In the genomic region with DNA sequence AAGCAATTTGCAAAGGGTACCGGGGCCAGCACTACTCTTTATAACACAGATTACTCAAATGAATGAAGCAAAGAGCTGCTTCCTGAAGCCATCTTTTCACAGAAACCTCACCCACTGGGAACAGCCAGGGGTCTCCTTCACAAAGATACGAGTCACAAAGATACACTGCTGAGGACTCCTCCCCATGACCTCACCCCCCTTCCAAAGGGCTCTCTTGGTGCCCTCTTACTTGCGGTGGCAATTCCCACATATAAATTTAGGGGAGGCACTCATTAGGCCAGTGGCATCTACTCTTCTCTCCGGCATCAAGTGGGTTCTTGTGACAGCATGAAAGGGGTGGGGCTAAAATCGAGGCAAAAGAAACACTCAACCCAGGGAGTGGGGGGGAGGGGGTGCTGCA, we compare ENCODE assay signal across 19 mouse cellular contexts. TPM values are rescaled to one million over a fixed set of nuclear protein-coding genes. Genes with fewer than 3 reads are reported as not detected.
"Had no signal": no experiment of that assay in that cellular context is flagged by ENCODE, and none has a peak within 500 bp of the region (broad histone marks: within the 10 kb centered on the region; RNA-seq: fewer than 3 reads in every experiment).

No protein-coding gene starts in this region.

- H3K4me3 ChIP-seq: midbrain, embryonic 13.5 days; midbrain, embryonic 15.5 days; myocyte; neural tube, embryonic 13.5 days; neural tube, embryonic 15.5 days; stomach, embryonic 15.5 days had no signal

- DNase-seq: lung, adult 18-20 months; lung, postnatal 10 days; lung, postnatal 4 days; right cerebral cortex, postnatal 14 days; thymus, adult 2 months; thymus, postnatal 25 days; thymus, postnatal 4 days had no signal

- H3K4me1 ChIP-seq: stomach, embryonic 15.5 days had no signal

- H3K36me3 ChIP-seq: midbrain, embryonic 13.5 days; midbrain, embryonic 15.5 days; neural tube, embryonic 13.5 days; neural tube, embryonic 15.5 days; stomach, embryonic 15.5 days had no signal

- H3K9me3 ChIP-seq: midbrain, embryonic 13.5 days; midbrain, embryonic 15.5 days; neural tube, embryonic 13.5 days; neural tube, embryonic 15.5 days; stomach, embryonic 15.5 days had no signal

- H3K9ac ChIP-seq: liver, embryonic 14.5 days; lung, embryonic 14.5 days; midbrain, embryonic 13.5 days; midbrain, embryonic 15.5 days; neural tube, embryonic 13.5 days; neural tube, embryonic 15.5 days; stomach, embryonic 15.5 days had no signal

- H3K27ac ChIP-seq: liver, embryonic 14.5 days; midbrain, embryonic 13.5 days; midbrain, embryonic 15.5 days; neural tube, embryonic 13.5 days; neural tube, embryonic 15.5 days; stomach, embryonic 15.5 days; stomach, postnatal 0 days had no signal

- H3K4me2 ChIP-seq: lung, embryonic 14.5 days; midbrain, embryonic 13.5 days; midbrain, embryonic 15.5 days; neural tube, embryonic 13.5 days; neural tube, embryonic 15.5 days; stomach, embryonic 15.5 days had no signal

- ATAC-seq: midbrain, embryonic 13.5 days; midbrain, embryonic 15.5 days had no signal

RNA-seq across cellular contexts. Expression of gene Tmem132d, which starts 8.2 kb away (rescaled TPM):
- total RNA-seq: megakaryocyte-erythroid progenitor cell, adult 5-6 weeks had no signal
- polyA plus RNA-seq: liver, embryonic 16.5 days; myocyte; spleen, adult 2 months had no signal
